Mouse (Mus musculus) lung, postnatal 0 days (tissue): ENCODE results near the gene Prkch.

Source experiments
- CTCF ChIP-seq: IDR thresholded peaks from 2 replicates; pipeline ENCODE4 v1.5.1; 2016; ENCODE audit warnings: antibody characterized with exemption, mild to moderate bottlenecking
- EP300 ChIP-seq: IDR thresholded peaks from 2 replicates; pipeline ENCODE4 v1.6.1; 2016; ENCODE audit warnings: antibody characterized with exemption, mild to moderate bottlenecking, control low read depth

GRCm38 (mm10) chr12:73810903-73811302 lies 226.3 kb downstream of the Prkch start:
- no peak for TF ChIP-seq CTCF
- no peak for TF ChIP-seq EP300
